Mouse (Mus musculus): ENCODE results near the gene Ptprb.

DNA sequence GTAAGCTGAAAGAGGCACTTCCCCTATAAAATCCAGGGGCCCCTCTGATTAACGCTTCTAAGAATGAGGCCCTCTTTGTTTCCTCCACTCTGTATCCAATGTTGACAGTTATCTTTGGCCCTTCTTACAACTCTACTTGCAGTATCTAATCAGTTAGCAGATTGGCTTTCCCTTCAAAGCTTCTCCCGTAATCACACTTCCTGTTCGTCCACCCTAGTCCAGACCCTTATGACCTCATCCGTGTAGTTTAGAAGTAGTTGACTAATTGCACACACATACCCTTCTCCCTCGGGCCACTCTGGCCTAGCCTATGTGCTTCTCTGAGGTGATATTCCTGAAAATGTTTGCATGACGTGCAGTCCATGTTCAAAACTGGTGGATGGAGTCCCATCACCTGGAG lies 21.4 kb upstream of the Ptprb start:
- TF ChIP-seq CTCF (IDR thresholded peaks at IDR 0.05; ENCODE audit: extremely low read depth, insufficient read depth, low read length) (no peak), POLR2A (IDR thresholded peaks at IDR 0.05; ENCODE audit: extremely low read depth, insufficient read depth, low read length) (no peak)
